Comparison of ENCODE assay signal across 9 mouse cellular contexts in genomic region chr5:148379455-148380245, GRCm38 (mm10). TPM values are rescaled to one million over a fixed set of nuclear protein-coding genes. Genes with fewer than 3 reads are reported as not detected.
DNase-seq lines count a peak whose midpoint lies in the region; ATAC-seq and TF ChIP-seq lines count a peak whose summit lies in the region.
"Had no signal": no experiment of that assay in that cellular context is flagged by ENCODE, and none has a peak within 500 bp of the region (broad histone marks: within the 10 kb centered on the region; RNA-seq: fewer than 3 reads in every experiment).

No protein-coding gene starts in this region.

- H3K27ac ChIP-seq in midbrain, postnatal 0 days (ENCODE audit: low read depth, low read length): no peak overlapping the region
- H3K27ac ChIP-seq in midbrain, embryonic 15.5 days: no peak overlapping the region
- H3K27ac ChIP-seq in forebrain, embryonic 12.5 days: no peak overlapping the region
- H3K27ac ChIP-seq: limb, embryonic 13.5 days had no signal

- H3K9me3 ChIP-seq in midbrain, postnatal 0 days (ENCODE audit: low read length): no peaks in the 10 kb centered on the region
- H3K9me3 ChIP-seq in midbrain, embryonic 15.5 days: no peaks in the 10 kb centered on the region
- H3K9me3 ChIP-seq in forebrain, embryonic 12.5 days: peaks cover 7% of the 10 kb centered on the region; the same call in 1 of the 2 replicates

- H3K4me3 ChIP-seq in midbrain, postnatal 0 days (ENCODE audit: low read depth, low read length): no peak overlapping the region
- no peak overlapping the region for H3K4me3 ChIP-seq in midbrain, embryonic 15.5 days
- H3K4me3 ChIP-seq in forebrain, embryonic 12.5 days (replicated peaks): no peak overlapping the region
- H3K4me3 ChIP-seq: limb, embryonic 13.5 days had no signal

- WGBS in midbrain, postnatal 0 days: 88% methylated on average over 17 of the region's 17 CpGs
- 91% methylated on average over 17 of the region's 17 CpGs for WGBS in midbrain, embryonic 15.5 days
- 89% methylated on average over 17 of the region's 17 CpGs for WGBS in forebrain, embryonic 12.5 days

- no peak overlapping the region for H3K4me2 ChIP-seq in midbrain, postnatal 0 days (ENCODE audit: low read depth, low read length, poor library complexity, severe bottlenecking)
- no peak overlapping the region for H3K4me2 ChIP-seq in midbrain, embryonic 15.5 days
- H3K4me2 ChIP-seq in forebrain, embryonic 12.5 days: no peak overlapping the region
- H3K4me2 ChIP-seq: limb, embryonic 13.5 days had no signal

- H3K9ac ChIP-seq in midbrain, postnatal 0 days (replicated peaks; ENCODE audit: low read length, poor library complexity, severe bottlenecking): no peak overlapping the region
- H3K9ac ChIP-seq in midbrain, embryonic 15.5 days: no peak overlapping the region
- H3K9ac ChIP-seq in forebrain, embryonic 12.5 days: no peak overlapping the region
- H3K9ac ChIP-seq: limb, embryonic 13.5 days had no signal

- no peaks in the 10 kb centered on the region for H3K36me3 ChIP-seq in midbrain, postnatal 0 days (ENCODE audit: insufficient read depth, low read length)
- H3K36me3 ChIP-seq in midbrain, embryonic 15.5 days (replicated peaks): no peaks in the 10 kb centered on the region
- peaks cover 7% of the 10 kb centered on the region for H3K36me3 ChIP-seq in forebrain, embryonic 12.5 days (replicated peaks)

- TF ChIP-seq CTCF in midbrain, postnatal 0 days (IDR thresholded peaks at IDR 0.05): peak; percentile 42; the same call in 1 of the 2 replicates

- H3K4me1 ChIP-seq in midbrain, postnatal 0 days (ENCODE audit: insufficient read depth, low read length): no peaks in the 10 kb centered on the region
- 0 out of 2 replicates have a peak, but pooled peaks cover 4% of the 10 kb centered on the region for H3K4me1 ChIP-seq in midbrain, embryonic 15.5 days
- H3K4me1 ChIP-seq in forebrain, embryonic 12.5 days: no peaks in the 10 kb centered on the region; the same call in 1 of the 2 replicates

- DNase-seq in midbrain, postnatal 0 days (ENCODE audit: low spot score): no peak
- DNase-seq in monocyte, adult 2 months (ENCODE audit: low read depth in 1 of 2, low spot score in 2 of 2): peak; percentile 74 to 80
- DNase-seq in thymus, postnatal 4 days: peak; percentile 69
- DNase-seq in kidney, adult 11 months: no peak
- DNase-seq in frontal cortex, postnatal 36 days (ENCODE audit: low spot score in 2 of 2): no peak

- ATAC-seq in midbrain, postnatal 0 days (ENCODE audit: low FRiP score): no peak
- ATAC-seq in midbrain, embryonic 15.5 days (replicated peaks): no peak
- peak; percentile 93 to 95 for ATAC-seq in hematopoietic stem cell, adult 5-6 weeks (replicated peaks in 1 of 2; ENCODE audit: insufficient read depth in 1 of 2, low FRiP score in 2 of 2, low TSS enrichment in 1 of 2, low read depth in 1 of 2, poor library complexity in 2 of 2, severe bottlenecking in 2 of 2)
- ATAC-seq in forebrain, embryonic 12.5 days (ENCODE audit: low FRiP score): no peak

- H3K27me3 ChIP-seq in midbrain, postnatal 0 days (ENCODE audit: insufficient read depth, low read length): no peaks in the 10 kb centered on the region
- no peaks in the 10 kb centered on the region for H3K27me3 ChIP-seq in midbrain, embryonic 15.5 days (replicated peaks)
- H3K27me3 ChIP-seq in forebrain, embryonic 12.5 days: no peaks in the 10 kb centered on the region
- H3K27me3 ChIP-seq: limb, embryonic 13.5 days had no signal

RNA-seq across cellular contexts. Expression of gene Slc7a1, which starts 20.1 kb away (rescaled TPM):
- total RNA-seq in midbrain, postnatal 0 days (2014; rRNA removed): 49.8 and 73.3 TPM in 2 replicates
- 26.2 and 33.8 TPM in 2 replicates for polyA plus RNA-seq in midbrain, postnatal 0 days (2015; fragmentation: Nextera tagmentation; extraction: Ambion mirVana)
- polyA plus RNA-seq in midbrain, embryonic 15.5 days (2015; fragmentation: Nextera tagmentation; extraction: Ambion mirVana): 45.2 and 46.4 TPM in 2 replicates
- total RNA-seq in hematopoietic stem cell, adult 5-6 weeks (2017): 18.3 and 23.1 TPM in 2 replicates
- 18.4 and 23.3 TPM in 2 replicates for polyA plus RNA-seq in forebrain, embryonic 12.5 days (2016; fragmentation: Nextera tagmentation; extraction: Ambion mirVana)

Comparison
In these comparisons a context has a peak if more than half of its experiments do, and no peak if none do; other contexts are left out.
1. ATAC-seq: peak in hematopoietic stem cell, adult 5-6 weeks (2 of 2); none in midbrain, postnatal 0 days (single experiment), midbrain, embryonic 15.5 days (single experiment) and forebrain, embryonic 12.5 days (single experiment).
2. DNase-seq: peak in monocyte, adult 2 months (2 of 2) and thymus, postnatal 4 days (single experiment); none in midbrain, postnatal 0 days (single experiment), kidney, adult 11 months (single experiment) and frontal cortex, postnatal 36 days (0 of 2).